Mouse (Mus musculus) midbrain, embryonic 10.5 days (tissue): ENCODE measurements around the gene Cabp4. TPM values are rescaled to one million over a fixed set of nuclear protein-coding genes. Genes with fewer than 3 reads are reported as not detected.

Experiments used
- DNase-seq: peaks from one replicate; pipeline ENCODE4 v3.0.0-alpha.2; 2017; ENCODE audit warnings: low spot score
- H3K27ac ChIP-seq: fragments of 300-500 bp; sonication (generic); replicated peaks from 2 replicates; pipeline ENCODE4 v1.5.1; 2016; ENCODE audit warnings: mild to moderate bottlenecking
- H3K27me3 ChIP-seq: fragments of 300-500 bp; sonication (generic); 2 replicates; pipeline ENCODE4 v1.6.1; 2016; ENCODE audit warnings: low read depth, mild to moderate bottlenecking; ENCODE audit not compliant: poor library complexity, severe bottlenecking
- H3K36me3 ChIP-seq: fragments of 300-500 bp; sonication (generic); 2 replicates; pipeline ENCODE4 v1.6.1; 2016; ENCODE audit warnings: mild to moderate bottlenecking, moderate library complexity
- H3K4me1 ChIP-seq: fragments of 300-500 bp; sonication (generic); 2 replicates; pipeline ENCODE4 v1.6.1; 2016
- H3K4me3 ChIP-seq: fragments of 300-500 bp; sonication (generic); 2 replicates; pipeline ENCODE4 v1.5.1; 2016; ENCODE audit warnings: mild to moderate bottlenecking, moderate library complexity
- H3K9me3 ChIP-seq: fragments of 300-500 bp; sonication (generic); replicated peaks from 2 replicates; pipeline ENCODE4 v1.6.1; 2016; ENCODE audit warnings: mild to moderate bottlenecking
- WGBS: fragments of 180-500 bp; shearing (Covaris S2); methylation state at CpG from one replicate; pipeline ENCODE4 v1.1.7; 2016; 5-methylcytosine and 5-hydroxymethylcytosine counted together
- polyA plus RNA-seq: library from polyadenylated mRNA; unstranded; fragments of >200 nt; fragmentation: Nextera tagmentation; extraction: Ambion mirVana; gene quantifications from 2 replicates; pipeline ENCODE4 v1.2.1, GENCODE M21; 2016

The Cabp4 gene
- polyA plus RNA-seq, 1 experiment from 2014 or later = not detected

GRCm38 (mm10) chr19:4113186-4113805 is 30.5 kb downstream of the Cabp4 start:
- no peaks in the 10 kb centered on the region for H3K9me3 ChIP-seq
- no peak overlapping the region for H3K4me3 ChIP-seq
- no peaks in the 10 kb centered on the region for H3K4me1 ChIP-seq
- 89% methylated on average over 13 of the region's 13 CpGs for WGBS
- DNase-seq = no peak
- no peak overlapping the region for H3K27ac ChIP-seq
- peaks cover 78% of the 10 kb centered on the region for H3K36me3 ChIP-seq
- H3K27me3 ChIP-seq = no peaks in the 10 kb centered on the region

DNA sequence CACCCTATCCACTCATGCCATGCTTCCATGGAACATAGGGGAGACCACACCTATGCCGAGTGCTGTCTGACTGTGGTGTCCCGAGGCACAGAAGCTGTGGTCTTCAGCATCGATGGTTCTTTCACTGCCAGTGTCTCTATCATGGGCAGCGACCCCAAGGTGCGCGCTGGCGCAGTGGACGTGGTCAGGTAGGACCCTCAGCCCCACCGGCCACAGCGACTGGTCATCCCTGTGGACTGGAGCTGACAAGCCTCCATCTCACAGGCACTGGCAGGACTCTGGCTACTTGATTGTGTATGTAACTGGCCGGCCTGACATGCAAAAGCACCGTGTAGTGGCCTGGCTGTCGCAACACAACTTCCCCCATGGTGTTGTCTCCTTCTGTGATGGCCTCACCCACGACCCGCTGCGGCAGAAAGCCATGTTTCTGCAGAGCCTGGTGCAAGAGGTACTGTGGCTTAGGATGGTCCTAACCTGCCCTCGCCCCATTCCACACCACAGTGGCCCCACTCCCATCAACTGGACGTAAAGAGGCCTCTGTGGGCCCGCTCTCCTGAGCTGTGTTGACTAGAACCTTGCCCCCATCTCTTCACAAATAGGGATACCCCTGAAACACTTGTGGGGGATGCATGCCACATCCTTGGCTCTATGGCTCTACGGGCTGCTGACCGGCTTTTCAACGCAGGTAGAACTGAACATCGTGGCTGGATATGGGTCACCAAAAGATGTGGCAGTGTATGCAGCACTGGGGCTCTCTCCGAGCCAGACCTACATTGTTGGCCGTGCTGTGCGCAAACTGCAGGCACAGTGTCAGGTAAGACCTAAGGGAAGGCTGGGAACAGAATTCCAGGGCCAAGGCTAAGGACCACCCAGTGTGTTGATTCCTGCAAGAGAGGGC is 31.5 kb downstream of the Cabp4 start:
- H3K4me1 ChIP-seq = no peaks in the 10 kb centered on the region
- no peak overlapping the region for H3K27ac ChIP-seq
- WGBS = 94% methylated on average over 26 of the region's 26 CpGs
- H3K4me3 ChIP-seq = no peak overlapping the region
- no peaks in the 10 kb centered on the region for H3K9me3 ChIP-seq
- peaks cover 70% of the 10 kb centered on the region for H3K36me3 ChIP-seq
- DNase-seq = no peak
- no peaks in the 10 kb centered on the region for H3K27me3 ChIP-seq

- H3K27ac ChIP-seq = no peak overlapping the region
- DNase-seq = no peak
- 89% methylated on average over 9 of the region's 9 CpGs for WGBS
- no peaks in the 10 kb centered on the region; the same call in 1 of the 2 replicates for H3K9me3 ChIP-seq
- peaks cover 45% of the 10 kb centered on the region for H3K36me3 ChIP-seq
- H3K27me3 ChIP-seq = peaks cover under 1% of the 10 kb centered on the region; the same call in 1 of the 2 replicates
- no peaks in the 10 kb centered on the region for H3K4me1 ChIP-seq
- no peak overlapping the region for H3K4me3 ChIP-seq
Measured at GRCm38 (mm10) chr19:4108535-4108934, 35.3 kb downstream of the Cabp4 start.

- WGBS = 95% methylated on average over 14 of the region's 14 CpGs
- no peaks in the 10 kb centered on the region; the same call in 1 of the 2 replicates for H3K9me3 ChIP-seq
- H3K27me3 ChIP-seq = peaks cover 19% of the 10 kb centered on the region
- H3K4me3 ChIP-seq = no peak overlapping the region
- no peak overlapping the region for H3K27ac ChIP-seq
- H3K36me3 ChIP-seq = peaks cover 32% of the 10 kb centered on the region
- H3K4me1 ChIP-seq = peaks cover 4% of the 10 kb centered on the region
- DNase-seq = no peak
Measured at GRCm38 (mm10) chr19:4106654-4107053, 37.2 kb downstream of the Cabp4 start.

GRCm38 (mm10) chr19:4104675-4105194 is 39.1 kb downstream of the Cabp4 start:
- no peaks in the 10 kb centered on the region; the same call in 1 of the 2 replicates for H3K9me3 ChIP-seq
- H3K36me3 ChIP-seq = peaks cover 21% of the 10 kb centered on the region
- H3K4me1 ChIP-seq = peaks cover 24% of the 10 kb centered on the region
- no peak for DNase-seq
- 92% methylated on average over 16 of the region's 16 CpGs for WGBS
- H3K4me3 ChIP-seq = no peak overlapping the region
- H3K27ac ChIP-seq = no peak overlapping the region
- H3K27me3 ChIP-seq = peaks cover 38% of the 10 kb centered on the region

GRCm38 (mm10) chr19:4103792-4104191 is 40.0 kb downstream of the Cabp4 start:
- DNase-seq = no peak
- H3K4me3 ChIP-seq = no peak overlapping the region
- H3K27ac ChIP-seq = no peak overlapping the region
- no peaks in the 10 kb centered on the region; the same call in 1 of the 2 replicates for H3K9me3 ChIP-seq
- H3K36me3 ChIP-seq = peaks cover 21% of the 10 kb centered on the region
- peaks cover 46% of the 10 kb centered on the region for H3K27me3 ChIP-seq
- whole genome bisulfite sequencing = 85% methylated on average over 3 of the region's 3 CpGs
- H3K4me1 ChIP-seq = peaks cover 33% of the 10 kb centered on the region

DNA sequence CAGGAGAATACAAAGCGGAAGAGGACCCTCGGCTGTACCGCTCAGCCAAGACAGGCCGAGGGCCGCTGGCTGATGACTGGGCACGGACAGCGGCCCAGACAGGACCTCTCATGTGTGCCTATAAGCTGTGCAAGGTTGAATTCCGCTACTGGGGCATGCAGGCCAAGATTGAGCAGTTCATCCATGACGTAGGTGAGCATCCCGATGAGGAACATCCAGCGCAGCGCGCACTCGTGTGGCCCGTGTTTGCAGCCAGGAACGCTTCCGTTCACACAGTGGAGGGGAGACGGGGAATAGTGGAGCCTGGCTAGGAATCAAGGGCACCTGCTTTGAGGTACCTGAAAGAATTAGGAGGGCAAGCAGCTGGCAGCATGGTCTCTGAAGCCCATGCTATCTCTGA is 40.5 kb downstream of the Cabp4 start:
- H3K9me3 ChIP-seq = no peaks in the 10 kb centered on the region; the same call in 1 of the 2 replicates
- peaks cover 21% of the 10 kb centered on the region for H3K36me3 ChIP-seq
- no peak for DNase-seq
- peaks cover 38% of the 10 kb centered on the region for H3K4me1 ChIP-seq
- no peak overlapping the region for H3K4me3 ChIP-seq
- peaks cover 46% of the 10 kb centered on the region for H3K27me3 ChIP-seq
- 93% methylated on average over 18 of the region's 18 CpGs for WGBS
- H3K27ac ChIP-seq = no peak overlapping the region

- 93% methylated on average over 12 of the region's 12 CpGs for WGBS
- Histone ChIP-seq H3K4me1 (peaks cover 45% of the 10 kb centered on the region), H3K4me3 (no peak overlapping the region), H3K36me3 (peaks cover 20% of the 10 kb centered on the region), H3K27me3 (peaks cover 46% of the 10 kb centered on the region), H3K9me3 (no peaks in the 10 kb centered on the region; the same call in 1 of the 2 replicates), H3K27ac (no peak overlapping the region)
- no peak for DNase-seq
Measured at GRCm38 (mm10) chr19:4102626-4103025, 41.2 kb downstream of the Cabp4 start.

GRCm38 (mm10) chr19:4102049-4102448 is 41.8 kb downstream of the Cabp4 start:
- peaks cover 46% of the 10 kb centered on the region for H3K27me3 ChIP-seq
- 82% methylated on average over 2 of the region's 2 CpGs for WGBS
- H3K4me3 ChIP-seq = peak overlapping the region; percentile 70; the same call in 1 of the 2 replicates

DNA sequence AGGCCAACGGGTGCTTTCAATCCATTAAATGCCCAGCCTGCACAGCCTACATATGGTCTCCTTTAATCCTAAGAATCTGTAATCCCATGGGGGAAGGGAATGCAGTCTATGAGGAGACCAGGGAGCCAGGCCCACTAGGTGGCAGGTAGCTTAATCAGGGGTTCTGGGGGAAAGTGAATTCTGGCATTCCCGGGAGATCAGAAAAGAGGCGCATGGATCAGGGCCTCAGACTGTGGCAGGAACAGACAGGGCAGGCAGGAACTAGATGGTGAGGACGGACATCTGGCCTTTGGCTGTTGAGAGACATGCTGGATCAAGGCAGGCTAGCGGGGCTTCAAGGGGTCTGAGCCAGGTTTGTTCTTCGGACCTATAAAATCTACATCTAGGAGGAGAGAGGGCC is 42.4 kb downstream of the Cabp4 start:
- peaks cover 53% of the 10 kb centered on the region for H3K4me1 ChIP-seq
- no peak for DNase-seq
- peaks cover 19% of the 10 kb centered on the region for H3K36me3 ChIP-seq
- peak overlapping the region; percentile 78 for H3K27ac ChIP-seq
- H3K4me3 ChIP-seq = peak overlapping the region; percentile 70
- no peaks in the 10 kb centered on the region; the same call in 1 of the 2 replicates for H3K9me3 ChIP-seq
- WGBS = 55% methylated on average over 6 of the region's 6 CpGs
- peaks cover 46% of the 10 kb centered on the region for H3K27me3 ChIP-seq

More at GRCm38 (mm10) chr19:4102049-4102448, 41.8 kb downstream of the Cabp4 start:
- peaks cover 19% of the 10 kb centered on the region for H3K36me3 ChIP-seq
- no peaks in the 10 kb centered on the region; the same call in 1 of the 2 replicates for H3K9me3 ChIP-seq
- H3K27ac ChIP-seq = no peak overlapping the region
- peaks cover 50% of the 10 kb centered on the region for H3K4me1 ChIP-seq
- no peak for DNase-seq

DNA sequence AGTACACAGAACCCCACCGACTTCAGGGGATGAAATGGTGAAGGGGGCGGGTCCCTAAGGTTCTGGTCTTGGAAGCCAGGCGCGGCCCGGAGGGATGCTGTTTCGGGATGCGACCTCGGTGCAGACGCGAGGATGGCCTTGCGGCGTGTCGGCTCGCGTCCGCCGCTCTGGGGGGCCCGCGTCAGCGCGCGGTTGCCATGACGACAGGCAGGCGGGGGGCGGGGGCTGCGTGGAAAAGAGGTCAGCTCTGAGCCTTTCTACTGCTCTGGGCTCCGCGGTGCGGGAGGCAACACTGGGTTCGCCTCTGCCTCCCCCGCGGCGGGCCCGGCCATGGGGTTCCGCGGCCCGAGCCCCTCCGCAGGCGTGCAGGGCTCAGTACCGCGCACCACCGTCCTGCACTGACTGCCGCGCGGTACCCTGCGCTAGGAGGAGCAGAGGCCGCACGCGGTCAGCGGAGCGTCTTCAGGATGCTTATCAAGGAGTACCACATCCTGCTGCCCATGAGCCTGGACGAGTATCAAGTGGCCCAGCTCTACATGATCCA is 43.0 kb downstream of the Cabp4 start:
- H3K27me3 ChIP-seq = peaks cover 46% of the 10 kb centered on the region
- peaks cover 19% of the 10 kb centered on the region for H3K36me3 ChIP-seq
- H3K9me3 ChIP-seq = no peaks in the 10 kb centered on the region; the same call in 1 of the 2 replicates
- peak overlapping the region; percentile 70 for H3K4me3 ChIP-seq
- H3K27ac ChIP-seq = peak overlapping the region; percentile 78
- H3K4me1 ChIP-seq = peaks cover 60% of the 10 kb centered on the region
- DNase-seq = peak; percentile 72
- under 1% methylated on average over 52 of the region's 52 CpGs for WGBS
